Mouse (Mus musculus): Measurements from ENCODE around the gene Plod1. TPM values are rescaled to one million over a fixed set of nuclear protein-coding genes. Genes with fewer than 3 reads are reported as not detected.

Gene Plod1
- total RNA-seq, 2 experiments from 2014 or later: 50.6 to 55.3 TPM

Other genes with a start within 250 kb of the Plod1 start
- not detected for gene Zfp534, start 234.2 kb downstream of the Plod1 start, total RNA-seq (2021)
- gene Zfp984, start 127.0 kb downstream of the Plod1 start, total RNA-seq (2021): 1 to 10 TPM; 1.5 to 2.3 TPM
- 1 to 10 TPM; 7.2 to 8.5 TPM for gene Zfp933, start 88.4 kb downstream of the Plod1 start, total RNA-seq (2021)
- gene Miip, start 68.0 kb downstream of the Plod1 start, total RNA-seq (2021): 1 to 10 TPM; 6.2 to 9.2 TPM
- 1 to 10 TPM; 3.2 to 4.6 TPM for gene Fv1, start 67.8 kb downstream of the Plod1 start, total RNA-seq (2021)
- gene Mfn2, start 32.1 kb downstream of the Plod1 start, total RNA-seq (2021): 100 to 1,000 TPM; 254 to 282 TPM
- gene 2510039O18Rik, start 4.1 kb upstream of the Plod1 start, total RNA-seq (2021): 10 to 100 TPM; 25.7 to 28.2 TPM
- not detected for gene Nppb, start 49.0 kb upstream of the Plod1 start, total RNA-seq (2021)
- gene Nppa, start 64.0 kb upstream of the Plod1 start, total RNA-seq (2021): not detected
- 1 to 10 TPM; 7.1 to 8.5 TPM for gene Clcn6, start 102.1 kb upstream of the Plod1 start, total RNA-seq (2021)
- gene Mthfr, start 102.3 kb upstream of the Plod1 start, total RNA-seq (2021): 10 to 100 TPM; 20.0 to 23.4 TPM
- 10 to 100 TPM; 14.9 to 15.5 TPM for gene Agtrap, start 151.3 kb upstream of the Plod1 start, total RNA-seq (2021)
- gene Mad2l2, start 193.6 kb upstream of the Plod1 start, total RNA-seq (2021): 10 to 100 TPM; 11.9 to 14.3 TPM
- gene Draxin, start 193.9 kb upstream of the Plod1 start, total RNA-seq (2021): under 1 TPM; 0.16 to 0.23 TPM
- gene Fbxo6, start 215.4 kb upstream of the Plod1 start, total RNA-seq (2021): 10 to 100 TPM; 21.3 to 22.8 TPM
- 1 to 10 TPM in 1 of 2 experiments, under 1 TPM in 1; 0.75 to 1.6 TPM for gene Fbxo44, start 223.7 kb upstream of the Plod1 start, total RNA-seq (2021)
- gene Fbxo2, start 223.9 kb upstream of the Plod1 start, total RNA-seq (2021): under 1 TPM in 1 of 2 experiments, not detected in 1; 0.31 TPM